Mouse (Mus musculus) erythroblast, embryonic 14.5 days (primary cell): ENCODE data around the gene Kmt2e.

Source experiments
- GATA1 ChIP-seq: IDR thresholded peaks from 2 replicates; pipeline ENCODE4 v1.6.1; 2012; ENCODE audit warnings: low read length, inconsistent platforms, mixed read lengths
- TAL1 ChIP-seq: IDR thresholded peaks from 3 replicates; pipeline ENCODE4 v1.6.1; 2012; ENCODE audit warnings: low read length, inconsistent platforms, mixed read lengths

DNA sequence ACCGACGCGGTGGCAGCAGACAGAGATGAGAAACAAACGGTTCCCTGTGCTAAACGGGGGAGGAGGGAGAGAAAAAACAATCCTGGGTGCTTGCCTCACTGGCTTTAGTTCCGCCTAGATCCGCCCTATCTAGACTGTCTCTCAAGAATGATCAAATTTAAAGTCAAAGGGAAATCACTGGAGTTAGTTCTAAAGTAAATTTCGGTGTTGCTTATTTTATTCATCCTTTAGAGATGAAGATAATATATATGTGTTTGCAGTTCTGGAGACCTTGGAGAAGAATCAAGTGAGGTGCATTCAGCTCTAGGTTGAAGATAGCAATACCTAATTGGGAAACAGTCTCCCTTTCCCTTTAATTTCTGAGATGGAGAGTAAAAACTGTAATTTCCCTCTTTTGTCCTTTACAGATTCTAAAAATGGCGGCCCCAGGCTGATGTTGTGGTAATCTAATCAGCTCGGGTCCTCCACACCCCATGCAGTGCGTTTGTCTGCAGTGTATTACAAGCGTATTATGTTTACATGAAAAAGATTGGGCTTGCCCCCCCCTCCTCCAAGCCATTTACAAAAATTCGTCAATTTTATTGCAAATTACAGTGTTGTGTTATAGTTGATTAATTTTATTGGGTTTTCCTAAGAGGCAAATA lies 1.4 kb downstream of the Kmt2e start:
- peak; percentile 58; the same call in 1 of the 2 replicates for TF ChIP-seq GATA1
- TF ChIP-seq TAL1 = no peak
